Mouse (Mus musculus) C2C12 (cell line): ENCODE measurements around the gene Skp2.

Source experiments
- CTCF ChIP-seq: IDR thresholded peaks from one replicate; pipeline ENCODE4 v1.5.1; 2011; ENCODE audit not compliant: control insufficient read depth, insufficient read depth, insufficient read length
- MAX ChIP-seq: IDR thresholded peaks from one replicate; pipeline ENCODE4 v1.6.1; 2011; ENCODE audit warnings: mild to moderate bottlenecking, control low read depth
- MYOG ChIP-seq: IDR thresholded peaks from one replicate; pipeline ENCODE4 v1.6.1; 2011; ENCODE audit not compliant: control insufficient read depth, insufficient read length; ENCODE audit errors: extremely low read depth

GRCm38 (mm10) chr15:9072630-9073029 is 82.6 kb downstream of the Skp2 start:
- TF ChIP-seq CTCF: no peak
- TF ChIP-seq MAX: no peak
- no peak for TF ChIP-seq MYOG
